Mouse (Mus musculus): ENCODE measurements around the gene Cfap43.

Gene Cfap43

GRCm38 (mm10) chr19:47795009-47795728 lies 123.9 kb downstream of the Cfap43 start:
- DNase-seq (ENCODE audit: low spot score in 2 of 2), result peak; percentile 58 to 68

- no peak for DNase-seq (ENCODE audit: low spot score in 2 of 2)
Measured at GRCm38 (mm10) chr19:47794331-47794730, 124.8 kb downstream of the Cfap43 start.

GRCm38 (mm10) chr19:47790316-47791020 lies 128.6 kb downstream of the Cfap43 start:
- no peak for DNase-seq (ENCODE audit: low spot score in 2 of 2)

GRCm38 (mm10) chr19:47783898-47784297 lies 135.2 kb downstream of the Cfap43 start:
- DNase-seq (ENCODE audit: low spot score in 2 of 2), result no peak

- DNase-seq (ENCODE audit: low spot score in 2 of 2), result no peak
Measured at GRCm38 (mm10) chr19:47780972-47781371, 138.1 kb downstream of the Cfap43 start.

- no peak for DNase-seq (ENCODE audit: low spot score in 2 of 2)
Measured at GRCm38 (mm10) chr19:47780145-47780544, 138.9 kb downstream of the Cfap43 start.

- DNase-seq (ENCODE audit: low spot score in 2 of 2), result no peak
Measured at GRCm38 (mm10) chr19:47777847-47778246, 141.2 kb downstream of the Cfap43 start.

GRCm38 (mm10) chr19:47755625-47756024 lies 163.5 kb downstream of the Cfap43 start:
- peak; percentile 10 to 27 for DNase-seq (ENCODE audit: low spot score in 2 of 2)

- no peak for DNase-seq (ENCODE audit: low spot score in 2 of 2)
Measured at GRCm38 (mm10) chr19:47754931-47755330, 164.2 kb downstream of the Cfap43 start.

GRCm38 (mm10) chr19:47753921-47754320 lies 165.2 kb downstream of the Cfap43 start:
- no peak for DNase-seq (ENCODE audit: low spot score in 2 of 2)

GRCm38 (mm10) chr19:47752456-47752855 lies 166.6 kb downstream of the Cfap43 start:
- DNase-seq (ENCODE audit: low spot score in 2 of 2), result no peak

- no peak for DNase-seq (ENCODE audit: low spot score in 2 of 2)
Measured at GRCm38 (mm10) chr19:47750391-47750790, 168.7 kb downstream of the Cfap43 start.

- no peak for DNase-seq (ENCODE audit: low spot score in 2 of 2)
Measured at GRCm38 (mm10) chr19:47748950-47749349, 170.1 kb downstream of the Cfap43 start.

GRCm38 (mm10) chr19:47747072-47747471 lies 172.0 kb downstream of the Cfap43 start:
- DNase-seq (ENCODE audit: low spot score in 2 of 2), result no peak

GRCm38 (mm10) chr19:47731931-47732330 lies 187.2 kb downstream of the Cfap43 start:
- DNase-seq (ENCODE audit: low spot score in 2 of 2), result peak in 1 of 2 experiments; percentile 45

- DNase-seq (ENCODE audit: low spot score in 2 of 2), result peak; percentile 94 to 99
Measured at GRCm38 (mm10) chr19:47731071-47731881, 187.8 kb downstream of the Cfap43 start, which contains the start of gene Sfr1. Sfr1 (plus strand) TSS chr19:47731682.

- peak; percentile 64 to 67 for DNase-seq (ENCODE audit: low spot score in 2 of 2)
Measured at GRCm38 (mm10) chr19:47730691-47731070, 188.4 kb downstream of the Cfap43 start.

- DNase-seq (ENCODE audit: low spot score in 2 of 2), result no peak
Measured at GRCm38 (mm10) chr19:47725643-47726140, 193.4 kb downstream of the Cfap43 start.

GRCm38 (mm10) chr19:47724903-47725302 lies 194.2 kb downstream of the Cfap43 start:
- DNase-seq (ENCODE audit: low spot score in 2 of 2), result no peak

GRCm38 (mm10) chr19:47722471-47722870 lies 196.6 kb downstream of the Cfap43 start:
- DNase-seq (ENCODE audit: low spot score in 2 of 2), result no peak

GRCm38 (mm10) chr19:47719147-47719546 lies 199.9 kb downstream of the Cfap43 start:
- DNase-seq (ENCODE audit: low spot score in 2 of 2), result no peak

- DNase-seq (ENCODE audit: low spot score in 2 of 2), result no peak
Measured at GRCm38 (mm10) chr19:47716144-47716543, 202.9 kb downstream of the Cfap43 start.

All from urinary bladder, postnatal 36 days (tissue).